Mouse (Mus musculus) regulatory T cell (primary cell): ENCODE measurements around the gene Gm20388.

Source experiments
- in situ Hi-C: fragments of 300-600 bp; cut with MboI, MseI; formaldehyde crosslinking; loops from one replicate; pipeline ENCODE4 v1.15.1; 2025; ENCODE audit warnings: high pct_unique_total_duplicates

Gene Gm20388

DNA sequence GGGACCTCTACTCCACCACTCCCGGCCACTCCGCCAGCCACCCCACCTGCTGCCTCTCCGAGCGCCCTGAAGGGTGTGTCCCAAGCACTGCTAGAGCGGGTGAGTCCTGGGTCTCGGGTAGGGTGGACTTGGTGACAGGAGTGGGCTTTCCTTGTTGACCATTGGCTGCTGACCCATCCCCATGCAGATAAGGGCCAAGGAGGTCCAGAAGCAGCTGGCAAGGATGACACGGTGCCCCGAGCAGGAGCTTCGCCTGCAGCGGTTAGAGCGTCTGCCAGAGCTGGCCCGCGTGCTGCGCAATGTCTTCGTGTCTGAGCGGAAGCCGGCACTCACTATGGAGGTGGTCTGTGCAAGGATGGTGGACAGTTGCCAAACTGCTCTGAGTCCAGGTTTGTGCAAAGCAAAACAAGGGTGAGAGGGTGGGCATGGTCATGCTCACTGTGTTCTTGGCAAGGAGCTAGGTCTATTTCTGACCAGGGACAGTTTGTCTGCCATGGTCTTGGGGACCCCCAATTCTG, 2661.2 kb downstream of the Gm20388 start:
- in situ Hi-C loops: loop anchor here (25.0 kb wide), 1 partner anchor 990 kb away; no protein-coding TSS in a partner anchor

DNA sequence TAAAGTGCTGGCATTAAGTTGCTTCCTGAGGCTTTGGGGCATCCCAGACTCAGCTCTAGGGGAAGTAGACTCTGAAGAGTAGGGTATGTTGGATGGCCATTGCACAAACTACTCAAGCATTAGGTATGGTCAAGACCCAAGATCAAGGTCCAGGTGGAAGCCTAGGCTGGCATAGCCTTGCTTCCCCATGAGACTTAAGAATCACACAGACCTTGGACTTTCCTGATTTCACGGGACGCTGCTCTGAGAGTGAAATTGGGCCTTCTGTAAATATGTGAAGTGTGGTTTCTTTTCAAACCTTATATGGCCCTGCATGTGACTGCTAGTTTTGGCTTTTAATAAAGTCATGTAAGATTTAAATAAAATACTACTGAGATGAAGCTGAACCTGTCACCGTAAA, 2662.1 kb downstream of the Gm20388 start:
- in situ Hi-C loops: loop anchor here (25.0 kb wide), 1 partner anchor 990 kb away; no protein-coding TSS in a partner anchor

DNA sequence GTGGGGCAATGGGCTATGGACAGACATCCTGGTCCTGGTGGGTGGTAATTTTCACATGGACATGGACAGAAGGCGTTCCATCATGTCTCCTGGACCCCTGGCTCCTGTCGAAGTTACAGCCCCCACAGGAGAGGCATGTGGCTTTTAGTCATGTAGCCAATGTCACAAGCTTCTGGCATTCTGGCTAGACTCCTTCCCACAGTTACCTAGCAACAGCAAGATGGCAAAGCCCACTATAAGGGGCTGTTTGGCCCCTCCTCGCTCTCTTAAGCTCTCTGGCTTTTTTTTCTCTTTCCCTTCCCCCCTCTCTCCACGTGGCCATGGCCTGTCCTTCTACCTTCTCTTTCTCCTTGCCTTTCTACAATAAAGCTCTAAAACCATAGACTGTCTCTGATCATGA, 2662.5 kb downstream of the Gm20388 start:
- in situ Hi-C loops: loop anchor here (25.0 kb wide), 1 partner anchor 989 kb away; no protein-coding TSS in a partner anchor

DNA sequence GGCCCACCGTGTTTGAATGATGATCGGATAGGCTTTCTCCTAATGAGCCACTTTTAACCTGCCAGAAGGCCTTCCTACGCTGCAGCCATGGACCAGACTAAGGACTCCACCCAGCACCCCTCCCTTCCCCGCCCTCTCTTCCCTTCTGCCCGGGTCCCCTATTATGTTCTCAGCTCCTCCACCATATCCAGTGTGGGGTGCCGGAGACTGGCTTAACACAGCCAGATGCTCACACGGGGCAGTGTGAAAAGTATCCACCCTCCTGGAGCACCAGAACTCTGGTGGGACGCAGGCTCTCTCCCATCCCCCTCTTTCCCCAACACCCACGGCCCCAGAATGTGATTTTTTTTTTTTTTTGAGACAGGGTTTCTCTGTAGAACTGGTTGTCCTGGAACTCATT, 2662.9 kb downstream of the Gm20388 start:
- in situ Hi-C loops: loop anchor here (25.0 kb wide), 1 partner anchor 989 kb away; no protein-coding TSS in a partner anchor

DNA sequence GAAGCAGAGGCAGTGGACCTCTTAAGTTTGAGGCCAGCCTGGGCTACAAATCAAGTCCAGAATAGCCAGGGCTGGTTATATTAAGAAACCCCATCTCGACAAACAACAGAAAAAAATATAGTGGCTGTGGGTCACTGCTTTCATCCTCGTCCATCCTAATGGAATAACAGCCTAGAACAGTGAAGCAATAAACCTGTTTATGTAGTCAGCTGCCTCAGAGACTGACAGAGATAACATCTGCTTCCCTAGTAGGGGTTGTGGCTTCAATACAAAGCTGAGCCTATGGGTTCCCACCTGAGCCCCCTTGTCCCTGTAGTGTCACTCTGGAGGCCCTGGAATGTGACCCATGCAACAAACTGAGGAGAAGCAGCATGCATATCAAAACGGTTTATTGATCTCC, 2663.6 kb downstream of the Gm20388 start:
- in situ Hi-C loops: loop anchor here (25.0 kb wide), 1 partner anchor 988 kb away; no protein-coding TSS in a partner anchor

DNA sequence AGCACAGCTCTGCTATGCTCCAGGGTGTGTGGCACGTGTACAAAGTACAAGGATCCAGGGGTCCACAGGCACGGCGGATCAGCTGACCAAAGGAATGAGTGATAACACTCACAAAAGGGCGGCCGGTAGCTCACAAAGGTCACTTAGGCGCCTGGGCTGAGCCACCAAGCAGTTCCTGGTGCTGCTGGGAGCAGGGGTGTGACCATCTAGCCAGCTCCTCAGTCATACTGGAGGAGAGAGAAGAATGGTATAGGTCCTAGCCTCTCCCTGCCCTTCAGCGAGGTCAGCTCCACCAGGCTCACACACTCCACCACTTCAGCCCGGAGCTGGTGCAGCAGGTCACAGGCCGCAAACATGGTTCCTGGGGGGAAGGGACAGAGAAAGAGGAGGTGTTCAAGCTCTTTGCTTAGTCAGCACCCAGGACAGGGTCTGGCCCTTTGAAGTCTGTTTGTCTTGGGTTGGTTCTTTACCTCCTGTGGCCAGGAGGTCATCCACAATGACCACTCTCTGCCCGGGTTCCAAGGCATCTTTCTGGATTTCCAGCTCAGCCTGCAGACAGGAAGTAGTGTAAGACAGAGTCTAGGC, 2664.1 kb downstream of the Gm20388 start:
- in situ Hi-C loops: loop anchor here (25.0 kb wide), 1 partner anchor 988 kb away; no protein-coding TSS in a partner anchor

DNA sequence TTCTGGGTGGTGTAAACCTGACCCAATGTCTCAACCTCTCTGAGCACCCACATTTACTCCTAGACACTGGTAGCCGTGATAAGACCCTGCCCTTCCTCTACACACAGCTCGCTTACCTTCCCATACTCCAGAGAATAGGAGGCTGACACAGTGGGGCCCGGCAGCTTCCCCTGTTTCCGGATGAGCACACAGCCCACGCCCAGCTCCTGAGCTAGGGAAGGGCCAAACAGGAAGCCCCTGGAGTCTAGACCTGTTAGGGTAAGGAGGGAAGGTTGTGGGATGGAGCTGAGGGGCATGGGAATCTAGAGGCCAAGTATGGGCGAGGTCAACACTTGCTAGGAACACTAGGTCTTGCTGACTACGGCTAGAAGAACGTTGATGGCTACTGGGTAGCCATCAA, 2664.6 kb downstream of the Gm20388 start:
- in situ Hi-C loops: no loop called here

DNA sequence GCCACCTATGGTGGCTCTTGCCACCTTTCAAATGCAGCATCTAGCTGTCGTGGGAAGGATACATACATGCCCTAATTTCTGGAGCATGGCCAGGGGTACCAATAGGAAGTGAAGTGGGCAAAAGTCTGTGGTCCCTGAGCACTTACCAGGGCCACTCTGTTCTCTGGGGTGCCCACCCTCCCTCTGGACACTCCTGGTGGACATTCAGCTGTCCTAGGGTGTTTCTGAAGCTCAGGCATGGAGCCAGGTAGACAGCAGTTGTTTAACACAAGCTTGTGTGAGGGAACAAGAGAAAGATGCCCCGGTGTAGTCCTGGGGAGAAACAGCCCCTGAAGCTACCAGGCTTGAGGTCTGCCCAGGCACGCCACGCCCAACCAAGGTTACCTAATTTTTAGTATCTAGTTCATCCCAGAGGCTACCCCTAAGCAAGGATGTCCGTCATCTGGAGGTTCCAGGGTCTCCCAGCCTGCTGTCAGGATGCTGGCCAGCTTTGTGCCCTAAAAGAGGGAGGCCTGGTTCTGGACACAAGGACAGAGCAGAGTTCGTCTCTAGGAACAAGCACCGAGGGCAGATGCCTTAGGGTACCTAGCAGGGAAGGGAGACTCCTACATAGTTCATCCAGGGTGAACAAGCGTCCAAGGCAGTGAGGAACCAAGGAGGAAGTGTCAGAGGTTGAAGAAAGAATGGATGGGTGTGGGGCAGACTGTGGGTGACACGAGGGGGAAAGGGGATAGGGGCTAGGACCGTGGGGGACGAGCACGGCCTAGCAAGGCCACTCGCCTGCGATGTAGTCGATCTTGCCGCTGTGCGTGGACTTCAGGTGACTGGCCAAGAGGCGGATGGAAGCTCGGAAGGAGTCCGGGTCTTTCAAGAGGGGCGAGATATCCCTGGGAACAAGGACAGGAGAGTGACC, 2665.3 kb downstream of the Gm20388 start:
- in situ Hi-C loops: no loop called here

DNA sequence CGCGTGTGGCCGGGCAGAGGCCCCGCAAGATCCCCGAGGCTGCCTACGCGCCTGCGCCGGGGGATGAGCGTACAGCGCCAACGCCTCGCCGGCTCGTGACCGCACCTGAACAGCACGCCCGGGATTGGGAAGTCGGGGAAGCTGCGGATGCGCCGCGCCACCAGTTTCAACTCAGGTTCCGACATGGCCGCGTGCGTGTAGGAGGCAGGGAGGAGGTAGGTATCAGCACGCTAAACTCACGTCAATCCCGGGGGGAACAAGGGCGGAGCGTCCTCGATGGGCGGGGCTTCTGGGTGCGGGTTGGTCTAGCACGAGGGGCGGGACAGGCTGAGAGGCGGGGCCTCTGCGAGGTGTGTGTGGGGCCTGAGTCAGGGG, 2666.0 kb downstream of the Gm20388 start, which contains the start of gene Aprt:
Gene Aprt, minus strand, starts transcription at position 262 of the 375 bp plus-strand sequence.
- in situ Hi-C loops: no loop called here

DNA sequence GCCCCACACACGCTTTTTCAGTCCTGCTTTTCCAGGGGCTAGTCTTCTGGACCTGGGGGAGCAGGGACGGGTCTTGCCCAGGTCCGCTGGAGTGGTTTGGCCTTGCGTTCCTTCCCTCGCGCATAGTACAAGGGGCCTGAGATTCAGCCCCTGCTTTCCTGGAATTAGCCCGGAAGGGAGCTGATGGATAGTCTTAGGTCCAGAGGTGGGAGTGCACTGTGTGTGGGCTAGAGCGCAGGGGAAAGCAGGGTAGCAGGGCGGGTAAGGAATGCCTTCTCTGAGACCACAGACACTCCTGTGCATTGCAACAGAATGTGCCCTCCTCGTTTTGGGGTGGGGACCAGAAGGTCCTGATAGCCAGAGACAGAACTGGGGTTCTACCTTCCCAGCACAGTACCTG, 2666.5 kb downstream of the Gm20388 start:
- in situ Hi-C loops: no loop called here

DNA sequence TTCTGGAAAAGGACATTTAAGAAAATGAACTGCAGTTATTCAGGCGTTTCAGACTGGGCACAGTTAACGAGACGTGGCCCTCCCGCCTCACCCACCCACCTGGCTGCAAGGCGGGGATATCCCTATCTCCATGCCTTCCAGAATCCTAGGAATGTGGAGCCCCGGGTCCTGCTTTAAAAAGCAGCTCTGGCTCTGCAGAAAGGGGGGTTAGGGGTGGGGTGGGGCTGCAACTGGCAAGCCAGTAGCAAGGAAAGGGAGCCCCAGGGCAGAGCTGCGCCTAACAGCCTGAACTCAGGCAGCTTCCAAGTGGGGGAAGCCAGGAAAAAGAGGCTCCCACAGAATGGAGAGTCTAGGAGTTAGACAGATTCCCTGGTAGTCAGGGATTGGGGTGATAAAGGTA, 2668.6 kb downstream of the Gm20388 start:
- in situ Hi-C loops: no loop called here

DNA sequence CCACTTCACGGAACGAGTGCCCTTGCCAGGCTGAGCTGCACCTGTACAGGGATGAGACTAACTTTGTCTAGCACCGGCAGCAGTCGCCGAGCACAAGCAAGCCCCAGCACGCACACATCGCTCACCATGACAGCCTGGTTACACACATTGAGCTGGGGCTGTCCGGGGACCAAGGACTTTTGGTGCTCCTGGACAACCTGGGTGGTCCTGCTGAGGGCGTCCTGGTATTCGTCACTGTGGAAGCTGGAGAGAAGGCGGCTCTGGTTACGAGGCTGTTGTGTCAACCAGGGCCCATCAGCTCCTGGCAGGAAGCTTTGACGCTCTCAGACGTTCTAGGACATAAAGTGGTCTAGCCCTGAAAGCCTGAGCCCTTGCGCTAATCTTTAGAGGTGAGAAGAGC, 2670.3 kb downstream of the Gm20388 start:
- in situ Hi-C loops: no loop called here

DNA sequence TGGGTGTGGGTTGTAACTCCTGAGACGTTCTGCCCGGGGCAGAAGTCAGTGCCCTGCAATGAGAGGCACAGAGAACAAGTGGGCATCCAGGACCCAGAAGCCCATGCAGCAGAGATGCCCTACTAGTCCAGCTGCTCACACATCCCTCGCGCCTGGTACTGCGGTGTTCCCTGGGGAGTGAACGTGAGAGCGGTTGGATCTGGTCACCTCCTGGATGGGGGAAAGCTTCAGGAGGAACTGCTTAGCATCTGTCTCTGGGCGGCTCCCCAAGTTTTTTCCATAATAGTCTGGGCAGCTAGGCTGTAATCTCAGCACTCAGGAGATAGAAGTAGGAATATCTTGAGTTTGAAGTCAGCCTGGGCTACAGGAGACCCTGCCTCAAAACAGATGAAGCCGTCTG, 2674.3 kb downstream of the Gm20388 start:
- in situ Hi-C loops: no loop called here

DNA sequence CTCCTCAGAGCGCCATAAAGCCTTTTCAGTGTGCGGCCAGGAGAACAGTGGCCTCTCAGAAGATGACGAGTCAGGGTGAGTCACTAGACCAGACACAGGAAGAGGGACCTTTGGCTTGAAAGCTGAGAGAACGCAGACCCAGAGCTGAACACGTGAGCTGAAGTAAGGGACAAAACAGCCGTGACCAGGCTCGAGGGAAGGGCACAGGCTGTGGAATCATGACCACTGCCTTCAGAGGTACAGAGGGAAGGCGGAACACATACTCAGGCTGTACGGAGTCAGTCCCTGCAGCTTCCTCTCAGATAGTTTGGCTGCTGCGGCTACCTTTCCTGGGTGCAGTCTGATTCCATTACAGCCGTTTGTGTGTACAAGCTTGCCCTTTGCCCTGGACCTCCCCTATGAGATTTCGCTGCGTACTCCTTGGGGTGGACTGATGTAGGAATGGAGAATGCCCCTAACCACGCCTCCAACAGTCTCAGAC, 2674.8 kb downstream of the Gm20388 start:
- in situ Hi-C loops: no loop called here

DNA sequence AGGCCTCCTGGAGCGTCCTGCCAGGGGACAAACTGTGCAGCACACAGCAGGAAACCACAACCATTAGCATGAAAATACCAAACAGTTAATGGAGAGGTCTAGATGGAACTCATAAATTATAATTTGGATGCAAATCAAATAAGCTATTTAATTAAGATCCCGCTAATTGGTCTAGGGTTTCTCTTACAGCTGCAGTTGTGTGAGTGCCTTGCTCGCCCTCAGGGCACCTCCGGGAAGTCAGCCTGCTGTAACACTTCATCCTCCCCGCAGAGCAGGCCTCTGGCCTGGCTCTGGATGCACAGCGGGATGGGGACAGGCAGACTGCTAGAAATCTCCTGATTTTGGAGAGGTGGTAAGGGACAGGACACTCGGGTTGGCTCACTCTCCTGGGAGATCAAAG, 2675.5 kb downstream of the Gm20388 start:
- in situ Hi-C loops: no loop called here

DNA sequence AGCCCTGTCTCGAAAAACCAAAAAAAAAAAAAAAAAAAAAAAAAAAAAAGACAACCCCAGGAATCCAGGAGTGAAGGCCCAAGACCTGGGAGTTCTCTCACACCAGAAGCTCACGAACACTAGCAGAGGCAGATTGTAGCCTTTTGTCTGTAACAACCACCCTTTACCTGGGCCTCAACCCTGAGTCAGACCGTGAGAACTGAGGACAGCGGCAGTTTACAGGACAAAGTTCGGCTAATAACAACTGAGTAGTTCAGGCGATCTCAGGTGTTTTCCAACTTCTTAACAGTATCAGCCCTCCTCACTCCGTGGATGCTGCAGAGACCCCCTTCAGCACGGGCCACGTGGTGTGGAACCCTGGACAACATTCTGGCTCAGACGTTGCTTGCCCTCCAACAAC, 2676.1 kb downstream of the Gm20388 start:
- in situ Hi-C loops: no loop called here

DNA sequence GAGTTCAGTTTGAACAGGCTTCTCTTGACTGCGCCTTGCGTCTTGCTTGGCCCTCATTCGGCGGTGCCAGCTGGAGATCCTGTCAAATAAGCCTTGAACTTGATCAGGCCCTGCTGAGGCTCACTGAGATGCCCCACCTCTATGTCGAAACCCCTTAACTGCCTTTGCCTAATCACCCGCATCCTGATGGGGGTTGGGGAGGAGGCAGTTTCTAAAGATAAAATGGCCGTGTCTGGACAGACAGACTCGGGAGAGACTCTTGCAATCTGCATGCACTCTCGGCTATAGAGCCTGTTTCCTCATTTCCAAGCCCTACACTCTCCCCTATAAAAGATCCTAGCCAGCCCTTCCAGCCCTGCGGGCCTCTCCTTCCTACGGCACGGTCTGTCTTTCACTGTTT, 2682.6 kb downstream of the Gm20388 start:
- in situ Hi-C loops: no loop called here

DNA sequence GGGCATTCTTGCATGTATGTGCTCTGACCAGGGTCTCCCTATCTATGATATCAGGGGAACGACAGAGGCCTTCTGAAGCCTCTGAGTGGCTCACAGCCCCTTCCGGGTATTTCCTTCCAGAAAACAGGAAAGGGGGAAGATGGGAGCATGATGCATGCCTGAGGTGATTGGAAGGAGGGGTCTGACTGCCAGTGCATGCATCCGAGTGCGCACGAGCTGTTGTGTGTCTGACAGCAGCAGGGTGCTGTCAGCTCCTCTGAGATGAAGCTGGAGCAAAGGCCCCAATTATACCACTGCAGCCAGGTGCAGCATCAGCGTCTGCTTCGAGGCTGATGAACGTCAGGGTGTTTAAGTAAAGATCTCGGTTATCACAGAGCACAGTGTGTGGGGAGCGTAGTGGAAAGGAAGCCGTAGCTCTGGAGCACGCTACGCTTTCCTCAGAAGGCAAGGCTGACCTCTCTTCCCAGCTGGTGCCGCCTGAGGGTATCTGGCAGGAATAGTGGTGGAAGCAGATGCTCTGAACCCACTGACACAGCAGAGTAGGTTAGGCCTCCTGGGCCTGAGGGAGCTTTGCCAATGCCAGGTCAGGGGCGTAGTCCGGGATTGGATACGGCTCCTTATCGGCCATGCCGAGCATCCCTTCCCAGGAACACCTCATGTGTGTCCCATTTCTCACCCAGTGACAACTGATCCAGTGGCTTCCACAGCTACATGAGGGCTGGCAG, 2683.3 kb downstream of the Gm20388 start:
- in situ Hi-C loops: no loop called here

DNA sequence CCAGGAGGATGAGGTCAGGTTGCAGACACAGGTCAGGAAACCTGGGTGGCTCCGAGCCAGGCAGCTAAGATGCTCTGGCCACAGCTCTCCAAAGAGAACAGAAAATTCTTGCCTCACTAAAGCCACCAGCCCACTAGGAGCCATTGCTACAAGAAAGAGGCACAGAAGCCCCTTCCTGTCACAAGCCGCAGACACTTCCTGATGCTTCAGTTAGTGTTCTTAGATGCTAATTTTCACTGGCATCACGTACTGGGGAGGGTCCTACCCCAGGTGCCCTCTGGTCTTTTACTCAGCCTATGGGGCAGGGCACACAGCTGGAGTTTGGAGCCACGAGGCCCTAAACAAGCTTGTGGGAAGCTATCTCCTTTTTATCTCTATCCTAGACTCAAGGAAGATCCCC, 2685.4 kb downstream of the Gm20388 start:
- in situ Hi-C loops: no loop called here

DNA sequence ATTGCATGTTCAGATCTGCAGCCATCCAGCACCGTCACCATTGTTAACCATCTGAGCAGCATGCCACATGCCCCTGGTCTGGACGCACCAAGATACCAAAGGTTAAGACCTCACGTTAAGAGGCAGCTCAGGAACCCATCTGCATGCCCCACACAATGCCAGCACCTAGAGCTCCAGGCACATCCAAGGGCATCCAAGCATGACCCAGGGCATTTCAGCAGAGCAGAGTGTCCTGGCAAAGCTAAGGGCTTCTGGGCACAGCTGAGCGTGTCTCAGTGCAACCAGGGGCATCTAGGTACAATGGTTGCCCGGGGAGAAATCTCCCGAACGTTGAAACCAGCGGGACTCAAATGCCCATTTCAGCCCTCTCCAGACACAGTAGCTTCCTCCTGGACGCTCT, 2690.0 kb downstream of the Gm20388 start:
- in situ Hi-C loops: no loop called here

DNA sequence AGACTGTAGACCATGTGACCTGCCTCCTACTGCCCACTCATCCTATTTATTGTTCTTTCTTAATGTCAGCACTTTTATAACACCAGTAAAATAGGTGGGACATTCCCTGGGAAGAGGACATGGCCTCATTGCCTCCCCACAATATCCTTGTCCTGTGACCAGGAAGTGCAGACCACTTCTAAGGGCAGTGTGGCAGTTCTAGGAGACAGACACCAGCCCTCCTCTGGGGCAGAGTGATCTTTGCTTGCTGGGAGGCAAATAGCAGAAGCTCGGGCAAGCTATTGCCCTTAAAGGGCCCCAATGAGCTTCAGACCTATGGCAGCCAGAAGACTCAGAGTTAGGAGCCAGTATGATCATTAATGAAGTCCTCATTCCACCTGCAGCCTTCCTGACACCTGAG, 2694.0 kb downstream of the Gm20388 start:
- in situ Hi-C loops: no loop called here

DNA sequence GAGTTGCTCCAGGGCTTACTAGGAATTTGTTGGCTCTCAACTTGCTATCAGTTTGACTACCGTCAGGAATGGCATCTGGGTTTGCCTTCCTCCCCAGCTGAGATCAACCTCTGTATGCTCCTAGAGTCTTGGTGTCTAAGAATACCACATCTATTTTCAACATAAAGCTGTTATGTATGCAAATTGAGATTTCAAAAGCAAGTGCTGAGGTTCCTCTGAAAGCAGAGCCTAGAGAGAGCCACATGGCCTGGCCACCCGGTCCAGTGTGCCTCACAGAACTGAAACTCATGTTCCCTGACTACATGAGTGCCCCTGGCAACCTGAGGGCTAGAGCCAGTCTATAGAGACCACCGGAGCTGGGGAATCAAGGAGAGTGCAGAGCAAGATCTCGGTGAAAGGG, 2694.7 kb downstream of the Gm20388 start:
- in situ Hi-C loops: no loop called here
